Mouse (Mus musculus) limb, embryonic 12.5 days (tissue): ENCODE measurements around the gene Msi2. TPM values are rescaled to one million over a fixed set of nuclear protein-coding genes. Genes with fewer than 3 reads are reported as not detected.

Experiments used
- ATAC-seq: fragments of 200-750 bp; cut with Nextera tagmentation; 2 replicates; pipeline ENCODE4 v1.8.0; 2017; ENCODE audit warnings: low read depth, moderate TSS enrichment; ENCODE audit not compliant: insufficient number of reproducible peaks, insufficient read depth, low FRiP score, low TSS enrichment
- H3K27ac ChIP-seq: fragments of 300-500 bp; sonication (generic); 2 replicates; pipeline ENCODE4 v1.5.1; 2016; ENCODE audit warnings: mild to moderate bottlenecking, moderate library complexity
- H3K27me3 ChIP-seq: fragments of 300-500 bp; sonication (generic); 2 replicates; pipeline ENCODE4 v1.6.1; 2016; ENCODE audit warnings: mild to moderate bottlenecking, moderate library complexity
- H3K36me3 ChIP-seq: fragments of 300-500 bp; sonication (generic); 2 replicates; pipeline ENCODE4 v1.6.1; 2016; ENCODE audit warnings: mild to moderate bottlenecking, moderate library complexity
- H3K4me1 ChIP-seq: fragments of 300-500 bp; sonication (generic); replicated peaks from 2 replicates; pipeline ENCODE4 v1.6.1; 2016
- H3K4me2 ChIP-seq: fragments of 300-500 bp; sonication (generic); 2 replicates; pipeline ENCODE4 v1.6.1; 2016; ENCODE audit warnings: mild to moderate bottlenecking, moderate library complexity
- H3K4me3 ChIP-seq: fragments of 300-500 bp; sonication (generic); replicated peaks from 2 replicates; pipeline ENCODE4 v1.5.1; 2016; ENCODE audit warnings: mild to moderate bottlenecking
- H3K9ac ChIP-seq: fragments of 300-500 bp; sonication (generic); replicated peaks from 2 replicates; pipeline ENCODE4 v1.6.1; 2016; ENCODE audit warnings: mild to moderate bottlenecking, moderate library complexity
- H3K9me3 ChIP-seq: fragments of 300-500 bp; sonication (generic); 2 replicates; pipeline ENCODE4 v1.6.1; 2016; ENCODE audit warnings: mild to moderate bottlenecking, moderate library complexity
- WGBS: fragments of 180-500 bp; shearing (Covaris S2); methylation state at CpG from one replicate; pipeline ENCODE4 v1.1.7; 2016; 5-methylcytosine and 5-hydroxymethylcytosine counted together
- polyA plus RNA-seq: library from polyadenylated mRNA; unstranded; fragments of >200 nt; fragmentation: Nextera tagmentation; extraction: Ambion mirVana; gene quantifications from 2 replicates; pipeline ENCODE4 v1.2.1, GENCODE M21; 2016

Gene Msi2
- polyA plus RNA-seq, 1 experiment from 2014 or later, result 24.0 TPM

- H3K4me1 ChIP-seq, result peaks cover 84% of the 10 kb centered on the region
Observed at GRCm38 (mm10) chr11:88689831-88690459, 28.4 kb downstream of the Msi2 start.

GRCm38 (mm10) chr11:88688644-88689043 is 29.7 kb downstream of the Msi2 start:
- Histone ChIP-seq H3K27me3 (no peaks in the 10 kb centered on the region; the same call in 1 of the 2 replicates), H3K9me3 (no peaks in the 10 kb centered on the region), H3K4me1 (peaks cover 84% of the 10 kb centered on the region), H3K9ac (no peak overlapping the region), H3K4me2 (no peak overlapping the region), H3K4me3 (no peak overlapping the region), H3K27ac (no peak overlapping the region), H3K36me3 (peaks cover 45% of the 10 kb centered on the region)
- 89% methylated on average over 8 of the region's 8 CpGs for WGBS
- ATAC-seq, result no peak

More at GRCm38 (mm10) chr11:88689831-88690459, 28.4 kb downstream of the Msi2 start:
- H3K27ac ChIP-seq, result peak overlapping the region; percentile 70
- H3K27me3 ChIP-seq, result no peaks in the 10 kb centered on the region; the same call in 1 of the 2 replicates
- H3K4me3 ChIP-seq, result no peak overlapping the region
- no peak for ATAC-seq
- H3K9me3 ChIP-seq, result no peaks in the 10 kb centered on the region
- H3K9ac ChIP-seq, result no peak overlapping the region
- peaks cover 36% of the 10 kb centered on the region for H3K36me3 ChIP-seq
- 5% methylated on average over 14 of the region's 14 CpGs for WGBS
- H3K4me2 ChIP-seq, result peak overlapping the region; percentile 34

- Histone ChIP-seq H3K9me3 (no peaks in the 10 kb centered on the region), H3K27me3 (no peaks in the 10 kb centered on the region; the same call in 1 of the 2 replicates), H3K4me3 (no peak overlapping the region), H3K36me3 (peaks cover 45% of the 10 kb centered on the region), H3K4me2 (no peak overlapping the region), H3K27ac (no peak overlapping the region), H3K4me1 (peaks cover 86% of the 10 kb centered on the region), H3K9ac (no peak overlapping the region; the same call in 1 of the 2 replicates)
- 77% methylated on average over 12 of the region's 12 CpGs for WGBS
- ATAC-seq, result no peak
Observed at GRCm38 (mm10) chr11:88687711-88688110, 30.6 kb downstream of the Msi2 start.

GRCm38 (mm10) chr11:88687010-88687409 is 31.3 kb downstream of the Msi2 start:
- H3K27me3 ChIP-seq, result no peaks in the 10 kb centered on the region; the same call in 1 of the 2 replicates
- WGBS, result 39% methylated on average over 5 of the region's 5 CpGs
- H3K4me3 ChIP-seq, result no peak overlapping the region
- no peaks in the 10 kb centered on the region for H3K9me3 ChIP-seq
- peaks cover 45% of the 10 kb centered on the region for H3K36me3 ChIP-seq
- H3K4me1 ChIP-seq, result peaks cover 88% of the 10 kb centered on the region
- no peak overlapping the region for H3K9ac ChIP-seq
- H3K27ac ChIP-seq, result no peak overlapping the region
- no peak for ATAC-seq
- H3K4me2 ChIP-seq, result no peak overlapping the region

GRCm38 (mm10) chr11:88686061-88686460 is 32.3 kb downstream of the Msi2 start:
- H3K36me3 ChIP-seq, result peaks cover 45% of the 10 kb centered on the region
- no peaks in the 10 kb centered on the region for H3K9me3 ChIP-seq
- ATAC-seq, result no peak
- no peaks in the 10 kb centered on the region for H3K27me3 ChIP-seq
- 59% methylated on average over 7 of the region's 7 CpGs for WGBS
- H3K27ac ChIP-seq, result no peak overlapping the region
- H3K9ac ChIP-seq, result no peak overlapping the region
- H3K4me2 ChIP-seq, result no peak overlapping the region
- peaks cover 82% of the 10 kb centered on the region for H3K4me1 ChIP-seq
- H3K4me3 ChIP-seq, result no peak overlapping the region

- no peak for ATAC-seq
- H3K27me3 ChIP-seq, result no peaks in the 10 kb centered on the region
- H3K27ac ChIP-seq, result no peak overlapping the region
- H3K4me2 ChIP-seq, result no peak overlapping the region
- H3K9me3 ChIP-seq, result no peaks in the 10 kb centered on the region
- no peak overlapping the region for H3K4me3 ChIP-seq
- H3K9ac ChIP-seq, result no peak overlapping the region
- peaks cover 64% of the 10 kb centered on the region for H3K36me3 ChIP-seq
- 64% methylated on average over 14 of the region's 14 CpGs for WGBS
- H3K4me1 ChIP-seq, result peaks cover 57% of the 10 kb centered on the region
Observed at GRCm38 (mm10) chr11:88683026-88683770, 35.1 kb downstream of the Msi2 start.

GRCm38 (mm10) chr11:88677350-88677749 is 41.0 kb downstream of the Msi2 start:
- no peak overlapping the region for H3K4me2 ChIP-seq
- no peak for ATAC-seq
- H3K27ac ChIP-seq, result no peak overlapping the region
- peaks cover 69% of the 10 kb centered on the region for H3K36me3 ChIP-seq
- H3K4me1 ChIP-seq, result peaks cover 24% of the 10 kb centered on the region
- H3K27me3 ChIP-seq, result no peaks in the 10 kb centered on the region
- 66% methylated on average over 7 of the region's 7 CpGs for WGBS
- H3K9ac ChIP-seq, result no peak overlapping the region
- no peaks in the 10 kb centered on the region for H3K9me3 ChIP-seq
- no peak overlapping the region for H3K4me3 ChIP-seq

- H3K27ac ChIP-seq, result no peak overlapping the region
- peaks cover 18% of the 10 kb centered on the region for H3K4me1 ChIP-seq
- no peak overlapping the region for H3K4me3 ChIP-seq
- WGBS, result 89% methylated on average over 2 of the region's 2 CpGs
- no peaks in the 10 kb centered on the region for H3K9me3 ChIP-seq
- no peak overlapping the region for H3K4me2 ChIP-seq
- H3K36me3 ChIP-seq, result peaks cover 72% of the 10 kb centered on the region
- H3K27me3 ChIP-seq, result no peaks in the 10 kb centered on the region
- ATAC-seq, result no peak
- H3K9ac ChIP-seq, result no peak overlapping the region
Observed at GRCm38 (mm10) chr11:88676597-88676996, 41.7 kb downstream of the Msi2 start.

- Histone ChIP-seq H3K4me3 (no peak overlapping the region), H3K27ac (no peak overlapping the region; the same call in 1 of the 2 replicates), H3K4me1 (peaks cover 22% of the 10 kb centered on the region), H3K36me3 (peaks cover 77% of the 10 kb centered on the region), H3K9ac (no peak overlapping the region), H3K4me2 (no peak overlapping the region), H3K9me3 (no peaks in the 10 kb centered on the region), H3K27me3 (no peaks in the 10 kb centered on the region)
- no peak for ATAC-seq
- 80% methylated on average over 18 of the region's 18 CpGs for WGBS
Observed at GRCm38 (mm10) chr11:88675526-88676353, 42.6 kb downstream of the Msi2 start.

GRCm38 (mm10) chr11:88674075-88674474 is 44.2 kb downstream of the Msi2 start:
- Histone ChIP-seq H3K9ac (no peak overlapping the region), H3K4me2 (no peak overlapping the region), H3K36me3 (peaks cover 78% of the 10 kb centered on the region), H3K4me1 (peaks cover 22% of the 10 kb centered on the region), H3K27me3 (no peaks in the 10 kb centered on the region), H3K9me3 (no peaks in the 10 kb centered on the region), H3K4me3 (no peak overlapping the region), H3K27ac (no peak overlapping the region)
- whole genome bisulfite sequencing, result 91% methylated on average over 9 of the region's 9 CpGs
- ATAC-seq, result no peak

GRCm38 (mm10) chr11:88670925-88671324 is 47.4 kb downstream of the Msi2 start:
- peaks cover 8% of the 10 kb centered on the region for H3K4me1 ChIP-seq
- H3K4me3 ChIP-seq, result no peak overlapping the region
- WGBS, result 79% methylated on average over 5 of the region's 5 CpGs
- no peaks in the 10 kb centered on the region for H3K27me3 ChIP-seq
- H3K9me3 ChIP-seq, result no peaks in the 10 kb centered on the region
- H3K27ac ChIP-seq, result no peak overlapping the region
- no peak overlapping the region for H3K9ac ChIP-seq
- ATAC-seq, result no peak
- peaks cover 93% of the 10 kb centered on the region for H3K36me3 ChIP-seq
- no peak overlapping the region for H3K4me2 ChIP-seq
